Mouse (Mus musculus): ENCODE measurements around the gene Prkag3.

DNA sequence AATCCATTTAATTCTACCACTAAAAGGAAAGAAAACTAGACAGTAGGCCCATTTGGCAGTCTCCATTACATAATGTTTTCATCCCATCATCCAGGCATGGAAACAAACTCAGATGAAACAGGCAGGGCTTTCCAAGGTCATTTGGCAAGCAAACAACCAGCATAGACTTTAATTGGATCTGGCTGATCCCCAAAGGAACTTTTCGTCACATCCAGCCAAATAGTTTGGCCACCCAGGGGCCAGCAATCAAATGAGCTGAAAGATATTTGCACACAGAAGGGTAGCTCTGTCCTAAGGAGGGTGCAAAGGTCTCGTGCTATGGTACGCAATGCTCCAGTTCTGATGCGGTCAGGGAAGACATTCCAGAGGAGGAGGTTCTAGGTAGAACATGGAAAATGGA lies 1.7 kb upstream of the Prkag3 start:
- TF ChIP-seq POLR2A (IDR thresholded peaks at IDR 0.05; ENCODE audit: borderline replicate concordance, control insufficient read depth, low read depth, low read length): no peak
- no peak for TF ChIP-seq CTCF (IDR thresholded peaks at IDR 0.05; ENCODE audit: control insufficient read depth, insufficient read depth, low read length)

Measured in bone marrow, adult 2 months (tissue).